Mouse (Mus musculus): ENCODE data around the gene Ap1s1. TPM values are rescaled to one million over a fixed set of nuclear protein-coding genes. Genes with fewer than 3 reads are reported as not detected.

The Ap1s1 gene
- polyA plus RNA-seq, 1 experiment from 2014 or later, result 188 TPM

- no peak overlapping the region for H3K4me3 ChIP-seq (ENCODE audit: low read depth, low read length)
- DNase-seq (ENCODE audit: low spot score) (no peak), ATAC-seq (replicated peaks; ENCODE audit: low FRiP score, low TSS enrichment, low read depth) (no peak)
- no peak overlapping the region for H3K4me2 ChIP-seq (ENCODE audit: low read length)
- 86% methylated on average over 4 of the region's 4 CpGs for WGBS
- H3K9ac ChIP-seq (ENCODE audit: low read length), result no peak overlapping the region
- no peak overlapping the region for H3K27ac ChIP-seq (ENCODE audit: low read depth)
- no peaks in the 10 kb centered on the region for H3K9me3 ChIP-seq (ENCODE audit: control insufficient read depth, low read length)
- peaks cover 9% of the 10 kb centered on the region; the same call in 1 of the 2 replicates for H3K4me1 ChIP-seq (replicated peaks; ENCODE audit: control insufficient read depth, insufficient read depth, low read length)
- H3K27me3 ChIP-seq (replicated peaks; ENCODE audit: control insufficient read depth, insufficient read depth, low read length), result no peaks in the 10 kb centered on the region
- H3K36me3 ChIP-seq (ENCODE audit: control insufficient read depth, insufficient read depth, low read length), result no peaks in the 10 kb centered on the region
Observed at GRCm38 (mm10) chr5:137083051-137083450, 37.1 kb upstream of the Ap1s1 start.

GRCm38 (mm10) chr5:137079849-137080248 is 33.9 kb upstream of the Ap1s1 start:
- no peaks in the 10 kb centered on the region for H3K9me3 ChIP-seq (ENCODE audit: control insufficient read depth, low read length)
- H3K4me2 ChIP-seq (ENCODE audit: low read length), result no peak overlapping the region
- no peaks in the 10 kb centered on the region for H3K36me3 ChIP-seq (ENCODE audit: control insufficient read depth, insufficient read depth, low read length)
- no peak overlapping the region for H3K9ac ChIP-seq (ENCODE audit: low read length)
- peaks cover 17% of the 10 kb centered on the region; the same call in 1 of the 2 replicates for H3K4me1 ChIP-seq (replicated peaks; ENCODE audit: control insufficient read depth, insufficient read depth, low read length)
- no peaks in the 10 kb centered on the region for H3K27me3 ChIP-seq (replicated peaks; ENCODE audit: control insufficient read depth, insufficient read depth, low read length)
- H3K4me3 ChIP-seq (ENCODE audit: low read depth, low read length), result no peak overlapping the region
- DNase-seq (ENCODE audit: low spot score) (no peak), ATAC-seq (replicated peaks; ENCODE audit: low FRiP score, low TSS enrichment, low read depth) (no peak)
- 22% methylated on average over 5 of the region's 5 CpGs for WGBS
- H3K27ac ChIP-seq (ENCODE audit: low read depth), result no peak overlapping the region

DNA sequence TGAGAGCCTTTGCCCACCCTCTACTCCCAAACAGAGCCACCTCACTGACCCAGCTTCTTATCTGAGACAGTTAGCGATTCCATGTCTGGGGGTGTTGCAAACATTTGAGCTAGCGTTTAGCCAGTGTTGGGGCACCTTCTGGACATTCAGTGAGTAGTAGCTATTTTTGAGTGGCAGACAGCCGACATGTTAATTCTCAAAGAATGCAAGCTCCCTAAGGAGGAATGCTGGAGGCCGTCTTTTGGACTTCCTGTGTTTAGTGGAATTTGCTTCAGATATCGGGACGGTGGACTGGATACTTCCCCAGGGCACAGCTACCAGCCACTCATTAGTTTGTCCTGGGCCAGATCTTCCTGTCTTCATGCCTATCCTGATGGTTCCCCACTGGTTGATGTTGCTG is 32.7 kb upstream of the Ap1s1 start:
- ATAC-seq (replicated peaks; ENCODE audit: low FRiP score, low TSS enrichment, low read depth) (no peak), DNase-seq (ENCODE audit: low spot score) (no peak)
- 36% methylated on average over 6 of the region's 6 CpGs for WGBS
- Histone ChIP-seq H3K9ac (ENCODE audit: low read length) (no peak overlapping the region), H3K4me1 (replicated peaks; ENCODE audit: control insufficient read depth, insufficient read depth, low read length) (peaks cover 23% of the 10 kb centered on the region; the same call in 1 of the 2 replicates), H3K4me3 (ENCODE audit: low read depth, low read length) (no peak overlapping the region), H3K4me2 (ENCODE audit: low read length) (no peak overlapping the region), H3K27me3 (replicated peaks; ENCODE audit: control insufficient read depth, insufficient read depth, low read length) (no peaks in the 10 kb centered on the region), H3K27ac (ENCODE audit: low read depth) (no peak overlapping the region), H3K36me3 (ENCODE audit: control insufficient read depth, insufficient read depth, low read length) (no peaks in the 10 kb centered on the region), H3K9me3 (ENCODE audit: control insufficient read depth, low read length) (no peaks in the 10 kb centered on the region)

GRCm38 (mm10) chr5:137078041-137078440 is 32.1 kb upstream of the Ap1s1 start:
- Histone ChIP-seq H3K27ac (ENCODE audit: low read depth) (no peak overlapping the region), H3K9me3 (ENCODE audit: control insufficient read depth, low read length) (no peaks in the 10 kb centered on the region), H3K27me3 (replicated peaks; ENCODE audit: control insufficient read depth, insufficient read depth, low read length) (no peaks in the 10 kb centered on the region), H3K4me1 (replicated peaks; ENCODE audit: control insufficient read depth, insufficient read depth, low read length) (peaks cover 23% of the 10 kb centered on the region; the same call in 1 of the 2 replicates), H3K4me3 (ENCODE audit: low read depth, low read length) (no peak overlapping the region), H3K4me2 (ENCODE audit: low read length) (no peak overlapping the region), H3K9ac (ENCODE audit: low read length) (no peak overlapping the region), H3K36me3 (ENCODE audit: control insufficient read depth, insufficient read depth, low read length) (no peaks in the 10 kb centered on the region)
- 65% methylated on average over 14 of the region's 14 CpGs for WGBS
- ATAC-seq (replicated peaks; ENCODE audit: low FRiP score, low TSS enrichment, low read depth), result no peak
- no peak for DNase-seq (ENCODE audit: low spot score)

GRCm38 (mm10) chr5:137077187-137077586 is 31.3 kb upstream of the Ap1s1 start:
- H3K27ac ChIP-seq (ENCODE audit: low read depth), result peak overlapping the region; percentile 33; the same call in 1 of the 2 replicates
- no peak overlapping the region for H3K4me3 ChIP-seq (ENCODE audit: low read depth, low read length)
- H3K4me2 ChIP-seq (ENCODE audit: low read length), result no peak overlapping the region
- ATAC-seq (replicated peaks; ENCODE audit: low FRiP score, low TSS enrichment, low read depth), result no peak
- H3K9ac ChIP-seq (ENCODE audit: low read length), result no peak overlapping the region
- no peak for DNase-seq (ENCODE audit: low spot score)
- H3K36me3 ChIP-seq (ENCODE audit: control insufficient read depth, insufficient read depth, low read length), result no peaks in the 10 kb centered on the region
- H3K4me1 ChIP-seq (replicated peaks; ENCODE audit: control insufficient read depth, insufficient read depth, low read length), result peaks cover 29% of the 10 kb centered on the region; the same call in 1 of the 2 replicates
- H3K9me3 ChIP-seq (ENCODE audit: control insufficient read depth, low read length), result no peaks in the 10 kb centered on the region
- no peaks in the 10 kb centered on the region for H3K27me3 ChIP-seq (replicated peaks; ENCODE audit: control insufficient read depth, insufficient read depth, low read length)
- WGBS, result 86% methylated on average over 7 of the region's 7 CpGs

GRCm38 (mm10) chr5:137076191-137076930 is 30.4 kb upstream of the Ap1s1 start:
- H3K27ac ChIP-seq (ENCODE audit: low read depth), result peak overlapping the region; percentile 33
- no peak overlapping the region for H3K4me2 ChIP-seq (ENCODE audit: low read length)
- no peak overlapping the region for H3K9ac ChIP-seq (ENCODE audit: low read length)
- peaks cover 34% of the 10 kb centered on the region; the same call in 1 of the 2 replicates for H3K4me1 ChIP-seq (replicated peaks; ENCODE audit: control insufficient read depth, insufficient read depth, low read length)
- WGBS, result 29% methylated on average over 12 of the region's 12 CpGs
- no peaks in the 10 kb centered on the region for H3K36me3 ChIP-seq (ENCODE audit: control insufficient read depth, insufficient read depth, low read length)
- ATAC-seq (replicated peaks; ENCODE audit: low FRiP score, low TSS enrichment, low read depth) (no peak), DNase-seq (ENCODE audit: low spot score) (no peak)
- H3K9me3 ChIP-seq (ENCODE audit: control insufficient read depth, low read length), result no peaks in the 10 kb centered on the region
- H3K27me3 ChIP-seq (replicated peaks; ENCODE audit: control insufficient read depth, insufficient read depth, low read length), result no peaks in the 10 kb centered on the region
- no peak overlapping the region for H3K4me3 ChIP-seq (ENCODE audit: low read depth, low read length)

DNA sequence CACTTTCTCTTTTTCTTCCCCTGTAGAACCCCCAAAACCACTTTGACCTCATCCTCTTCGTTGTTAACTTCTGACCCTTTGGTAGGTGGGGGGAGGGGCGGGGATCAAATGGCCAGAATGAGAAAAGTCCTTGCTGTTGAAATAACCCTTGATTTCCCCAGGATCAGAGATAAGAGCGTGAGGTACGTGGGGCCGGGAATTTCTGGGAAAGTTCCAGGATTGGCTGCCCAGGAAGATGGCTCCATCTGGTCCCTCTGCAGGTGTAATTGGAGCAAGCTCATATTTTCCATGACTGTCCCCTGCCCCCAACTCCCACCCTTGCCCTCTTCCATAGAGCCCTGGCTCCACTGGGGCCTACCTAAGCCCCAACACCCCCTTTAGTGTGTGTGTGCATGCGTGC is 29.8 kb upstream of the Ap1s1 start:
- Histone ChIP-seq H3K36me3 (ENCODE audit: control insufficient read depth, insufficient read depth, low read length) (no peaks in the 10 kb centered on the region), H3K27me3 (replicated peaks; ENCODE audit: control insufficient read depth, insufficient read depth, low read length) (no peaks in the 10 kb centered on the region), H3K4me2 (ENCODE audit: low read length) (no peak overlapping the region), H3K9ac (ENCODE audit: low read length) (no peak overlapping the region), H3K27ac (ENCODE audit: low read depth) (0 out of 2 replicates have a peak overlapping the region, but pooled peaks have one; percentile 29), H3K9me3 (ENCODE audit: control insufficient read depth, low read length) (no peaks in the 10 kb centered on the region), H3K4me3 (ENCODE audit: low read depth, low read length) (no peak overlapping the region), H3K4me1 (replicated peaks; ENCODE audit: control insufficient read depth, insufficient read depth, low read length) (peaks cover 34% of the 10 kb centered on the region; the same call in 1 of the 2 replicates)
- no peak for DNase-seq (ENCODE audit: low spot score)
- 63% methylated on average over 6 of the region's 6 CpGs for WGBS
- ATAC-seq (replicated peaks; ENCODE audit: low FRiP score, low TSS enrichment, low read depth), result no peak

- Histone ChIP-seq H3K36me3 (ENCODE audit: control insufficient read depth, insufficient read depth, low read length) (no peaks in the 10 kb centered on the region), H3K27ac (ENCODE audit: low read depth) (no peak overlapping the region), H3K9me3 (ENCODE audit: control insufficient read depth, low read length) (no peaks in the 10 kb centered on the region), H3K4me3 (ENCODE audit: low read depth, low read length) (no peak overlapping the region), H3K4me2 (ENCODE audit: low read length) (no peak overlapping the region), H3K4me1 (replicated peaks; ENCODE audit: control insufficient read depth, insufficient read depth, low read length) (peaks cover 30% of the 10 kb centered on the region; the same call in 1 of the 2 replicates), H3K9ac (ENCODE audit: low read length) (no peak overlapping the region), H3K27me3 (replicated peaks; ENCODE audit: control insufficient read depth, insufficient read depth, low read length) (no peaks in the 10 kb centered on the region)
- DNase-seq (ENCODE audit: low spot score) (no peak), ATAC-seq (replicated peaks; ENCODE audit: low FRiP score, low TSS enrichment, low read depth) (no peak)
- 23% methylated on average over 6 of the region's 6 CpGs for WGBS
Observed at GRCm38 (mm10) chr5:137074191-137074651, 28.3 kb upstream of the Ap1s1 start.

DNA sequence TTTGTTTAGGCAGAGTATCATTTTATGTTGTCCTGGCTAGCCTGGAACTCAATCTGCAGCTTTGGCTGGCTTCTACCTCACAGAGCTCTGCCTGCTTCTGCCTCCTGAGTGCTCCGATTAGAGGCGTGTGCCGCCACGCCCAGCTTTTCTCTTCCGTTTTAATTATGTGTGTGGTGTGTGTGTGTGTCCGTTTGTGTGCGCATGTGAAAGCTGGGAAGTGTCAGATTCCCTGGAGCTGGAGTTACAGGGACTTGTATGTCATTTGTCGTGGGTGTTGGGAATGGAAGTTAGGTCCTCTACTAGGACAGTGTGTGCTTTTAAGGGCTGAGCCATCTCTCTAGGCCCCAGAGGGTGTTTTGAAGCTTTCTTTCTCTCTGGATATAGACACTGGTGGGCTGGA is 27.2 kb upstream of the Ap1s1 start:
- no peaks in the 10 kb centered on the region for H3K9me3 ChIP-seq (ENCODE audit: control insufficient read depth, low read length)
- no peak overlapping the region for H3K9ac ChIP-seq (ENCODE audit: low read length)
- no peak for ATAC-seq (replicated peaks; ENCODE audit: low FRiP score, low TSS enrichment, low read depth)
- DNase-seq (ENCODE audit: low spot score), result no peak
- no peaks in the 10 kb centered on the region for H3K36me3 ChIP-seq (ENCODE audit: control insufficient read depth, insufficient read depth, low read length)
- peaks cover 25% of the 10 kb centered on the region; the same call in 1 of the 2 replicates for H3K4me1 ChIP-seq (replicated peaks; ENCODE audit: control insufficient read depth, insufficient read depth, low read length)
- no peak overlapping the region for H3K4me2 ChIP-seq (ENCODE audit: low read length)
- no peak overlapping the region for H3K4me3 ChIP-seq (ENCODE audit: low read depth, low read length)
- no peaks in the 10 kb centered on the region for H3K27me3 ChIP-seq (replicated peaks; ENCODE audit: control insufficient read depth, insufficient read depth, low read length)
- H3K27ac ChIP-seq (ENCODE audit: low read depth), result no peak overlapping the region
- 97% methylated on average over 8 of the region's 8 CpGs for WGBS
